ENCODE assay signal across 9 mouse cellular contexts in the genomic region with DNA sequence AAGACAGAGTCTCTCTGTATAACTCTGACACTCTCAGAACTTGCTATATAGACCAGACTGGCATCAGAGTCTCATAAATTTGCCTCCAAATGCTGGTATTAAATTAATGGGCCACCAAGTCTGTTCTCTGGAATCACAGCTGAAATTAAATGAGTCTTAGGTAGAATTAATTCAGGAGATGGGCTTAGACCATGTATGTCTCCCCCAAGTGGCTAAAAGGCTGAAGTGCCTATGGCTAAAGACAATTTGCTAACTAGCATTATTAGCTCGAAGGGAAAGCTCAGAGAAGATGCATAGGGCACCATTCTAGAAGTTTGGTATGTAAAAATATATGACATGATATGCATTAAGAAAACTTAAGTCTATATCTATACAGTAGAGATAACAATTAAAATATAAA. TPM values are rescaled to one million over a fixed set of nuclear protein-coding genes. Genes with fewer than 3 reads are reported as not detected.
A peak's percentile ranks its signal among the peaks of the same experiment; 100 is the strongest.
DNase-seq lines count a peak whose midpoint lies in the region; ATAC-seq lines count a peak whose summit lies in the region.
"Had no signal": no experiment of that assay in that cellular context is flagged by ENCODE, and none has a peak within 500 bp of the region (broad histone marks: within the 10 kb centered on the region; RNA-seq: fewer than 3 reads in every experiment).

No protein-coding gene starts in this region.

- H3K9me3 ChIP-seq in forebrain, embryonic 13.5 days (replicated peaks): no peaks in the 10 kb centered on the region
- no peaks in the 10 kb centered on the region for H3K9me3 ChIP-seq in forebrain, embryonic 11.5 days (ENCODE audit: control insufficient read depth, low read length)
- H3K9me3 ChIP-seq in hindbrain, embryonic 14.5 days (ENCODE audit: control insufficient read depth, low read length): no peaks in the 10 kb centered on the region

- no peak overlapping the region for H3K4me3 ChIP-seq in forebrain, embryonic 13.5 days
- H3K4me3 ChIP-seq in forebrain, embryonic 11.5 days (ENCODE audit: low read depth, low read length): no peak overlapping the region
- H3K4me3 ChIP-seq in hindbrain, embryonic 14.5 days (replicated peaks; ENCODE audit: low read length): no peak overlapping the region

- ATAC-seq in forebrain, embryonic 13.5 days: peak; percentile 69; the same call in 1 of the 2 replicates
- no peak for ATAC-seq in forebrain, embryonic 11.5 days (replicated peaks; ENCODE audit: low FRiP score)
- no peak for ATAC-seq in hindbrain, embryonic 14.5 days (ENCODE audit: low FRiP score)

- no peaks in the 10 kb centered on the region for H3K4me1 ChIP-seq in forebrain, embryonic 13.5 days
- no peaks in the 10 kb centered on the region for H3K4me1 ChIP-seq in forebrain, embryonic 11.5 days (replicated peaks; ENCODE audit: control insufficient read depth, insufficient read depth, low read length)
- H3K4me1 ChIP-seq in hindbrain, embryonic 14.5 days (replicated peaks; ENCODE audit: control insufficient read depth, insufficient read depth, low read length): no peaks in the 10 kb centered on the region

- DNase-seq in forebrain, embryonic 11.5 days (ENCODE audit: low spot score): no peak
- peak; percentile 61 to 64 for DNase-seq in right cerebral cortex, adult 2 months (ENCODE audit: low spot score in 2 of 2)
- no peak for DNase-seq in right cerebral cortex, postnatal 36 days (ENCODE audit: low spot score in 2 of 2)
- DNase-seq in cerebellum, postnatal 36 days: peak; percentile 19 to 57
- DNase-seq in hindbrain, embryonic 14.5 days (ENCODE audit: low spot score): peak; percentile 87
- DNase-seq in lung, postnatal 36 days: peak; percentile 58
- peak; percentile 27 for DNase-seq in telencephalon, adult 2 months (ENCODE audit: low read depth, low spot score)

- WGBS in forebrain, embryonic 13.5 days: 52% methylated on average over 1 of the region's 1 CpGs
- WGBS in forebrain, embryonic 11.5 days: 50% methylated on average over 1 of the region's 1 CpGs
- 33% methylated on average over 1 of the region's 1 CpGs for WGBS in hindbrain, embryonic 14.5 days

- H3K36me3 ChIP-seq in forebrain, embryonic 13.5 days (ENCODE audit: poor library complexity, severe bottlenecking): peaks cover 9% of the 10 kb centered on the region
- no peaks in the 10 kb centered on the region for H3K36me3 ChIP-seq in forebrain, embryonic 11.5 days (ENCODE audit: control insufficient read depth, insufficient read depth, low read length)
- peaks cover 6% of the 10 kb centered on the region; the same call in 1 of the 2 replicates for H3K36me3 ChIP-seq in hindbrain, embryonic 14.5 days (replicated peaks; ENCODE audit: control insufficient read depth, insufficient read depth)

- H3K27me3 ChIP-seq in forebrain, embryonic 13.5 days: no peaks in the 10 kb centered on the region
- no peaks in the 10 kb centered on the region for H3K27me3 ChIP-seq in forebrain, embryonic 11.5 days (ENCODE audit: control insufficient read depth, insufficient read depth, low read length)
- H3K27me3 ChIP-seq in hindbrain, embryonic 14.5 days (ENCODE audit: control insufficient read depth, insufficient read depth, low read length): no peaks in the 10 kb centered on the region

- H3K4me2 ChIP-seq in forebrain, embryonic 13.5 days: no peak overlapping the region
- H3K4me2 ChIP-seq in forebrain, embryonic 11.5 days (ENCODE audit: low read depth, low read length, severe bottlenecking): no peak overlapping the region
- no peak overlapping the region for H3K4me2 ChIP-seq in hindbrain, embryonic 14.5 days (replicated peaks)

- H3K9ac ChIP-seq in forebrain, embryonic 13.5 days: no peak overlapping the region
- H3K9ac ChIP-seq in forebrain, embryonic 11.5 days (ENCODE audit: low read length): no peak overlapping the region
- no peak overlapping the region for H3K9ac ChIP-seq in hindbrain, embryonic 14.5 days

- no peak overlapping the region for H3K27ac ChIP-seq in forebrain, embryonic 13.5 days
- H3K27ac ChIP-seq in forebrain, embryonic 11.5 days (ENCODE audit: low read depth, low read length): no peak overlapping the region
- H3K27ac ChIP-seq in hindbrain, embryonic 14.5 days: no peak overlapping the region
- H3K27ac ChIP-seq: macrophage had no signal

RNA-seq across cellular contexts. Expression of a gene that starts 29.7 kb away (rescaled TPM):
- polyA plus RNA-seq in forebrain, embryonic 13.5 days (2015; fragmentation: Nextera tagmentation; extraction: Ambion mirVana): 95.0 and 99.3 TPM in 2 replicates
- 91.9 and 98.3 TPM in 2 replicates for polyA plus RNA-seq in forebrain, embryonic 11.5 days (2014; fragmentation: Nextera tagmentation; extraction: Ambion mirVana)
- 112 and 119 TPM in 2 replicates for polyA plus RNA-seq in hindbrain, embryonic 14.5 days (2014; fragmentation: Nextera tagmentation; extraction: Ambion mirVana)

RNA-seq across cellular contexts. Expression of a gene that starts 30.2 kb away (rescaled TPM):
- 0.90 and 1.2 TPM in 2 replicates for polyA plus RNA-seq in forebrain, embryonic 13.5 days (2015; fragmentation: Nextera tagmentation; extraction: Ambion mirVana)
- 1.0 and 1.1 TPM in 2 replicates for polyA plus RNA-seq in forebrain, embryonic 11.5 days (2014; fragmentation: Nextera tagmentation; extraction: Ambion mirVana)
- polyA plus RNA-seq in hindbrain, embryonic 14.5 days (2014; fragmentation: Nextera tagmentation; extraction: Ambion mirVana): 0.68 TPM in 2 replicates

RNA-seq across cellular contexts. Expression of a gene that starts 54.8 kb away (rescaled TPM):
- polyA plus RNA-seq in forebrain, embryonic 13.5 days (2015; fragmentation: Nextera tagmentation; extraction: Ambion mirVana): 10.5 and 11.4 TPM in 2 replicates
- polyA plus RNA-seq in forebrain, embryonic 11.5 days (2014; fragmentation: Nextera tagmentation; extraction: Ambion mirVana): 13.2 and 14.3 TPM in 2 replicates
- 15.4 and 19.7 TPM in 2 replicates for polyA plus RNA-seq in hindbrain, embryonic 14.5 days (2014; fragmentation: Nextera tagmentation; extraction: Ambion mirVana)

RNA-seq across cellular contexts. Expression of a gene that starts 57.0 kb away (rescaled TPM):
- polyA plus RNA-seq in forebrain, embryonic 13.5 days (2015; fragmentation: Nextera tagmentation; extraction: Ambion mirVana): 4.5 and 6.4 TPM in 2 replicates
- polyA plus RNA-seq in forebrain, embryonic 11.5 days (2014; fragmentation: Nextera tagmentation; extraction: Ambion mirVana): 14.5 and 15.3 TPM in 2 replicates
- polyA plus RNA-seq in hindbrain, embryonic 14.5 days (2014; fragmentation: Nextera tagmentation; extraction: Ambion mirVana): 14.9 and 15.6 TPM in 2 replicates

Comparison
In these comparisons a context has a peak if more than half of its experiments do, and no peak if none do; other contexts are left out.
1. DNase-seq: peak in right cerebral cortex, adult 2 months (2 of 2), cerebellum, postnatal 36 days (2 of 2), hindbrain, embryonic 14.5 days (single experiment), lung, postnatal 36 days (single experiment) and telencephalon, adult 2 months (single experiment); none in forebrain, embryonic 11.5 days (single experiment) and right cerebral cortex, postnatal 36 days (0 of 2).